Mouse (Mus musculus) stomach, embryonic 14.5 days (tissue): ENCODE data around the gene Ttyh2. TPM values are rescaled to one million over a fixed set of nuclear protein-coding genes. Genes with fewer than 3 reads are reported as not detected.

Experiments used
- ATAC-seq: fragments of 200-750 bp; cut with Nextera tagmentation; 2 replicates; pipeline ENCODE4 v1.8.0; 2017; ENCODE audit warnings: low read depth, moderate TSS enrichment; ENCODE audit not compliant: insufficient number of reproducible peaks, insufficient read depth, low FRiP score
- H3K27ac ChIP-seq: fragments of 300-500 bp; sonication (generic); 2 replicates; pipeline ENCODE4 v1.5.1; 2014; ENCODE audit warnings: mild to moderate bottlenecking, low read length, moderate library complexity, mixed read lengths
- H3K27me3 ChIP-seq: fragments of 300-500 bp; sonication (generic); 2 replicates; pipeline ENCODE4 v1.6.1; 2014; ENCODE audit warnings: low read length, control low read depth, mixed read lengths; ENCODE audit not compliant: control insufficient read depth, insufficient read depth
- H3K36me3 ChIP-seq: fragments of 300-500 bp; sonication (generic); 2 replicates; pipeline ENCODE4 v1.6.1; 2014; ENCODE audit warnings: mild to moderate bottlenecking, control low read depth, low read length, moderate library complexity, mixed read lengths; ENCODE audit not compliant: control insufficient read depth, insufficient read depth
- H3K4me1 ChIP-seq: fragments of 300-500 bp; sonication (generic); 2 replicates; pipeline ENCODE4 v1.6.1; 2014; ENCODE audit warnings: low read length, control low read depth, mixed read lengths; ENCODE audit not compliant: control insufficient read depth, insufficient read depth
- H3K4me2 ChIP-seq: fragments of 300-500 bp; sonication (generic); replicated peaks from 2 replicates; pipeline ENCODE4 v1.6.1; 2014; ENCODE audit warnings: low read depth, low read length, control low read depth
- H3K4me3 ChIP-seq: fragments of 300-500 bp; sonication (generic); 2 replicates; pipeline ENCODE4 v1.5.1; 2014; ENCODE audit warnings: low read depth, low read length, control low read depth
- H3K9ac ChIP-seq: fragments of 300-500 bp; sonication (generic); replicated peaks from 2 replicates; pipeline ENCODE4 v1.6.1; 2014; ENCODE audit warnings: low read depth, mild to moderate bottlenecking, control low read depth, low read length, moderate library complexity, mixed read lengths
- H3K9me3 ChIP-seq: fragments of 300-500 bp; sonication (generic); 2 replicates; pipeline ENCODE4 v1.6.1; 2016; ENCODE audit warnings: low read depth, low read length, control low read depth; ENCODE audit not compliant: control insufficient read depth
- WGBS: fragments of 180-500 bp; shearing (Covaris S2); extraction: QIAGEN DNeasy Blood & Tissue Kit; methylation state at CpG from one replicate; pipeline ENCODE4 v1.1.7; 2014; 5-methylcytosine and 5-hydroxymethylcytosine counted together
- polyA plus RNA-seq: library from polyadenylated mRNA; unstranded; fragments of >200 nt; fragmentation: Nextera tagmentation; extraction: Ambion mirVana; gene quantifications from 2 replicates; pipeline ENCODE4 v1.2.1, GENCODE M21; 2014

The Ttyh2 gene
- polyA plus RNA-seq, 1 experiment from 2014 or later, result 12.5 TPM

- no peak overlapping the region for H3K27ac ChIP-seq
- no peak overlapping the region; the same call in 1 of the 2 replicates for H3K4me2 ChIP-seq
- H3K4me3 ChIP-seq, result no peak overlapping the region
- H3K27me3 ChIP-seq, result no peaks in the 10 kb centered on the region
- H3K36me3 ChIP-seq, result no peaks in the 10 kb centered on the region
- 0 out of 2 replicates have a peak, but pooled peaks have one; percentile 5 for ATAC-seq
- H3K9me3 ChIP-seq, result no peaks in the 10 kb centered on the region
- WGBS, result 1% methylated on average over 12 of the region's 12 CpGs
- H3K9ac ChIP-seq, result no peak overlapping the region
- 0 out of 2 replicates have a peak, but pooled peaks cover 9% of the 10 kb centered on the region for H3K4me1 ChIP-seq
Observed at GRCm38 (mm10) chr11:114745134-114745533, 69.9 kb downstream of the Ttyh2 start.

- WGBS, result 51% methylated on average over 12 of the region's 12 CpGs
- no peaks in the 10 kb centered on the region for H3K9me3 ChIP-seq
- no peaks in the 10 kb centered on the region for H3K27me3 ChIP-seq
- H3K4me3 ChIP-seq, result no peak overlapping the region
- ATAC-seq, result no peak
- no peak overlapping the region for H3K9ac ChIP-seq
- H3K4me2 ChIP-seq, result no peak overlapping the region
- H3K4me1 ChIP-seq, result 0 out of 2 replicates have a peak, but pooled peaks cover 9% of the 10 kb centered on the region
- H3K36me3 ChIP-seq, result no peaks in the 10 kb centered on the region
- no peak overlapping the region for H3K27ac ChIP-seq
Observed at GRCm38 (mm10) chr11:114747564-114748138, 72.4 kb downstream of the Ttyh2 start.

DNA sequence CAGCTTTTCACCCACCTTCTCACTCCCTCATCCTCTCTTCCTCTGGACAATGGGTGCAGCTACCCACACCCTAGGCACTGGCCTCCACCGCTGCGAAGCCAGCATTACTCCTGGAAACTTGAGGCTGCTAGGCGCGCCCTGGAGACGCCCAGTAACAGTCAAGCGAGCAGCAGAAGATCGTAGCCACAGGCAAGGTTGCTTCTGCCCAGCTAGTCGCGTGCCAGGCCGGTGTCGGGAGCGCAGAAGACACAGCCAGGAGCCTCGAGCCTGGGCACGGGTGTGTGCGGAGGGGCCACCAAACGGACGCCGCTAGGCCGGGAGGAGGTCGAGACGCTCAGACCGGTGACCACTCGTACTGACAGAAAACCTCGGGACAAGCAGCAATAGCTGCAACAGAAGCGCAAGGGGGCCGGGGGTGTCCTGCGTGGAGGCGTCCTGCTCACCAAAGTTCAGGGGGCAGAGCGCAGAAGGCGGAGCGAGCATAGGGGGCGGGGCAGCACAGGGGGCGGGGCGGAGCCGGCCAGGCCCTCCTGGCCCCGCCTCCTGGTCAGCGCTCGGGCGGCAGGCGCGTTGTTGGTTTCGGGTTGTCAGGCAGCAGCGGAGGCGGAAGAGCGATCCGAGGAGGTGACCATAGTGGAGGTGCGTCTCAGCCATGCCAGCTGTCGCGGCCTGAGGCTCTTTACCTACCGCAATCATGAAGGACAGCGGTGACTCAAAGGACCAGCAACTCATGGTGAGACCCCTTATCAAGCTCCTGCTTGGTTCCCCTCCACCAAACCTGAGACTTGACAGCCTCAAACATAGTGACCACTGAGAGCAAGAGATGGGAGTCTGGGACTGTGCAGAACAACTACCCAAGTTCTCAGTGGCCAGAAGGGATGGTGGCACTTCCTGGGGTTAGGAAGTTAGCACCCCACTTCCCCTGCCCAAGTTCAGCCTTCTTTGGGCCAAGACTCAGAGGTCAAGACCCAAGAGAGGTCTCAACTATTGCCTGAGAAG lies 89.9 kb downstream of the Ttyh2 start, which contains the start of gene Kif19a:
Kif19a (plus strand) TSS at position 569 of the 999 bp plus-strand sequence.
- 3% methylated on average over 51 of the region's 51 CpGs for WGBS
- ATAC-seq, result peak; percentile 87; the same call in 1 of the 2 replicates
- 0 out of 2 replicates have a peak within 1 kb of the TSS, but pooled peaks have one; percentile 21 for H3K9ac ChIP-seq

GRCm38 (mm10) chr11:114769911-114770310 lies 94.7 kb downstream of the Ttyh2 start:
- no peak overlapping the region for H3K27ac ChIP-seq
- ATAC-seq, result peak; percentile 40; the same call in 1 of the 2 replicates
- H3K9ac ChIP-seq, result no peak overlapping the region
- 48% methylated on average over 6 of the region's 6 CpGs for WGBS
- H3K4me2 ChIP-seq, result no peak overlapping the region
- H3K4me1 ChIP-seq, result peaks cover 6% of the 10 kb centered on the region; the same call in 1 of the 2 replicates
- H3K9me3 ChIP-seq, result no peaks in the 10 kb centered on the region
- H3K4me3 ChIP-seq, result no peak overlapping the region
- no peaks in the 10 kb centered on the region for H3K36me3 ChIP-seq
- no peaks in the 10 kb centered on the region for H3K27me3 ChIP-seq

More for the DNA sequence above, 89.9 kb downstream of the Ttyh2 start, which contains the start of gene Kif19a:
- Histone ChIP-seq H3K27me3 (no peaks in the 10 kb centered on the region), H3K27ac (no peak within 1 kb of the TSS), H3K4me1 (peaks cover 6% of the 10 kb centered on the region; the same call in 1 of the 2 replicates), H3K4me3 (peak within 1 kb of the TSS; percentile 33), H3K4me2 (peak within 1 kb of the TSS; percentile 59), H3K36me3 (no peaks in the 10 kb centered on the region), H3K9me3 (no peaks in the 10 kb centered on the region)

Other genes starting within 250 kb of the Ttyh2 start
- 974 and 1,057 TPM in 2 replicates for gene Rpl38, start 6.9 kb upstream of the Ttyh2 start, polyA plus RNA-seq
- gene Dnaic2, start 52.0 kb downstream of the Ttyh2 start, polyA plus RNA-seq, result 0.25 and 0.38 TPM in 2 replicates
- gene Kif19a, start 90.0 kb downstream of the Ttyh2 start, polyA plus RNA-seq, result 0.51 and 0.81 TPM in 2 replicates
- 0.98 and 1.6 TPM in 2 replicates for gene Btbd17, start 120.5 kb downstream of the Ttyh2 start, polyA plus RNA-seq
- 0.23 and 0.39 TPM in 2 replicates for gene Gpr142, start 123.5 kb downstream of the Ttyh2 start, polyA plus RNA-seq
- gene Gprc5c, start 175.7 kb downstream of the Ttyh2 start, polyA plus RNA-seq, result 23.5 and 27.2 TPM in 2 replicates
- 0.90 and 1.1 TPM in 2 replicates for gene Cd300a, start 214.6 kb downstream of the Ttyh2 start, polyA plus RNA-seq